Mouse (Mus musculus): Measurements from ENCODE around the gene 1700001P01Rik.
"Not testable (repeated sequence)": the region's sequence is repeated elsewhere in the genome, so short reads cannot be mapped to it uniquely, and the experiment has no call there.

1700001P01Rik gene

GRCm38 (mm10) chr11:97744063-97744717, 31.5 kb downstream of the 1700001P01Rik start, which contains the start of gene Pip4k2b:
Pip4k2b (minus strand) TSS chr11:97744704.
- no peak for DNase-seq

DNA sequence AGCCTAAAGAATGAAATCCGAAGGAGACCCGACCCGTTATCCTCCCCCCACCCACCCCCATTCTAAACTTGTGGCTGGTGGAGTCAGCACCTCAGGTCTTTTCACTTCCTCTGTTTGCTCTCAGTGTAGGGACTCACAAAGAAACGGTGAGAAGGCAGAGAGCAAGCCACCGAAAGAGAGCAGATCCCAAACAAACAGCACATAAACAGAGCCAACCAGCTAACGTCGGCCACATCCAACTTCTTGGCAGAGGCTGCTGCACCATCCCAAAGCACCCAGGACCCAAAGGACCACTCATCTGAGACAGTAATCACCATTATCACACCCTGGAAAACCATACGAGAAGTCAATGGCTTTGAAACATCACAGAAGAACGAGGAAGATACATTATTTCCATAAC, 32.3 kb downstream of the 1700001P01Rik start:
- no peak for DNase-seq

- no peak for DNase-seq
Measured at GRCm38 (mm10) chr11:97742591-97742990, 33.1 kb downstream of the 1700001P01Rik start.

- no peak for DNase-seq
Measured at GRCm38 (mm10) chr11:97742157-97742556, 33.6 kb downstream of the 1700001P01Rik start.

DNA sequence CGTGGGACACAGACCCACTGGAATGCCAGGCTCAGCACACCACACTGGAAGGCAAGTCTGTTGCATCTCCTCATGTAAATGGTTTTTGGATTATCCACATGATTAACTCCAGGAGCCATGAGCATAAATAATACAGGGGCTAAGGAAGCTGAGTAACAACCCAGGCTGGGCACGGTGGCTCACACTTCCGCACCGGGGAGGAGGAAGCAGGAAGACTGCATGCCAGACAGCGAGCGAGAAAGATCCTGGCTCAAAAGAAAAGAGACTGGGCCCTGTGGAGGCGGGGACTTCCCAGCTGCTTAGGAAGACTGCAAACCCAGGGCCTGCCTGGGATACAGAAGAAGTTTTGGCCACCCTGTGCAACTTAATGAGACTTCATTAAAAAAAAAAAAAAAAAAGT, 35.5 kb downstream of the 1700001P01Rik start:
- DNase-seq: peak; percentile 46

- no peak for DNase-seq
Measured at GRCm38 (mm10) chr11:97739155-97739554, 36.6 kb downstream of the 1700001P01Rik start.

GRCm38 (mm10) chr11:97738703-97739102, 37.0 kb downstream of the 1700001P01Rik start:
- DNase-seq: no peak

GRCm38 (mm10) chr11:97737600-97737999, 38.1 kb downstream of the 1700001P01Rik start:
- DNase-seq: no peak

GRCm38 (mm10) chr11:97736645-97737044, 39.1 kb downstream of the 1700001P01Rik start:
- no peak for DNase-seq

- DNase-seq: not testable (repeated sequence)
Measured at GRCm38 (mm10) chr11:97734810-97735209, 40.9 kb downstream of the 1700001P01Rik start.

DNA sequence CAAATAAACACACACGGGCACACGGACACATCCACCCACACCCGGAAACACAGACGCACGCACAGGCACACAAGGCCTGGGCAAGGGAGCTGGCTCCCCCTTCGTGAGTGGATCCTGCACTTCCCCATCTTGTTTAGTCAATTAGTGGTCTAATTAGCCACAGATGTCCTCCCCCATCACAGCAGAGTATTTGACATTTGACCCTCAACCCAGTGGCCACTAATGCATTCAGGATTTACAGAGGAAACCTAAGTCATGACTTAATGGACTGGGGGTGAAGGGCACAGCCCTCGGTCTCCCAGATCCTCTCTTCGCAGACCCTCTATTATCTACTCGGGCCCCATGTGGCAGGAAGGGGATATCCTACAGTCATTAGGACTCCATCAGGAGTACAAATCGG, 42.0 kb downstream of the 1700001P01Rik start:
- no peak for DNase-seq

DNA sequence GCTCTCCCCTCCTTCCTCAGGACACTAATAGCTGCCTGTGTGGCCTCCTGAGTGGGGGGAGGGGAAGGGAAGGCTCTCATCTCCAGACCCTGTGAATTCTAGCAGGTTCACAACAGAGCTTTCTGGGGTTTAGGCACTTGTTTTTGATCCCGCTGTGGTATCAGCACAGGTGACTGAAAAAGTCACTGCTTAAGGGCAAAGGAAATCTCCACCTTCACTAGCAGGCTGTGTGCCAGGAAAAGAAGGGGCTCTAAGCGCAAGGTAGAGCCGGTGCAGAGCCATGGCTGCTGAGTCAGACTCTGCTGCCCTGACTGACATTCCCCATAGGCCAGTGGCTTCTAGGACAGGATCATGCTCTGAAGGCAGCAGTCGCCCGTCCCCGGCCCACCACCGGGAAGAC, 47.0 kb downstream of the 1700001P01Rik start:
- DNase-seq: no peak

GRCm38 (mm10) chr11:97728311-97728710, 47.4 kb downstream of the 1700001P01Rik start:
- DNase-seq: no peak

DNA sequence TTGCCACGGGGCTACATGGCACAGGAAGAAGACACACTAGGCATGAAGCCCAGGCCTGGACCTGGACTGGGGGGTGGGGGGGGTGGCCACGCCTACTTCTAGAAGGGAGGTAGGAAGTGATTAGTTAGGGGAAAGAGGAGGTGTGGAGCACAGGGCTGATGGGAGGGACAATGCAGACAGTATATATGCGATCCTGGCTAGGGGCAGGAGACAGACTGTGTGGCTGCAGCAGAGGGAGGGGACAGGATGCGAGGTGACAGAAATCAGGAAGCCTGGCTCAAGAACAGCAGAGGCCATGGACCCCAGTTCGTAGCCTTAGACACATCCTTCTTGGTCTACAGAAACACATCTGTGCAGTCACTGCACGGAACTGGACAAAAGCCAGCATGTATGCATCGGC, 52.0 kb downstream of the 1700001P01Rik start:
- DNase-seq: no peak

Data from kidney, adult 18-20 months (tissue).